ENCODE assay signal across 8 mouse cellular contexts in genomic region chr8:70087836-70088650, GRCm38 (mm10). TPM values are rescaled to one million over a fixed set of nuclear protein-coding genes. Genes with fewer than 3 reads are reported as not detected.
DNase-seq lines count a peak whose midpoint lies in the region; ATAC-seq and TF ChIP-seq lines count a peak whose summit lies in the region.

No protein-coding gene starts in this region.

- 10% methylated on average over 56 of the region's 56 CpGs for WGBS in spleen, adult 2 months
- WGBS in heart, embryonic 14.5 days, result 4% methylated on average over 56 of the region's 56 CpGs
- 5% methylated on average over 54 of the region's 56 CpGs for WGBS in liver, postnatal 0 days (ENCODE audit: insufficient replicate concordance)
- 4% methylated on average over 56 of the region's 56 CpGs for WGBS in neural tube, embryonic 15.5 days

- no peak for TF ChIP-seq POLR2A in spleen, adult 2 months (IDR thresholded peaks at IDR 0.05; ENCODE audit: low read depth, low read length)

- no peaks in the 10 kb centered on the region for H3K9me3 ChIP-seq in heart, embryonic 14.5 days (ENCODE audit: control insufficient read depth, low read length)
- no peaks in the 10 kb centered on the region for H3K9me3 ChIP-seq in liver, postnatal 0 days (ENCODE audit: low read length)
- no peaks in the 10 kb centered on the region for H3K9me3 ChIP-seq in neural tube, embryonic 15.5 days (replicated peaks)

- no peak overlapping the region for H3K27ac ChIP-seq in spleen, adult 2 months (ENCODE audit: insufficient read depth, low read length)
- H3K27ac ChIP-seq in heart, embryonic 14.5 days (replicated peaks in 1 of 2; ENCODE audit: control insufficient read depth in 1 of 2, insufficient read depth in 1 of 2, low read depth in 2 of 2, low read length in 2 of 2), result no peak overlapping the region
- H3K27ac ChIP-seq in liver, postnatal 0 days (ENCODE audit: low read depth), result no peak overlapping the region
- H3K27ac ChIP-seq in neural tube, embryonic 15.5 days (replicated peaks), result no peak overlapping the region

- DNase-seq in spleen, adult 2 months (ENCODE audit: low read depth in 1 of 2, low spot score in 2 of 2), result peak in 1 of 2 experiments; percentile 17
- DNase-seq in spleen, postnatal 36 days (ENCODE audit: low spot score in 2 of 2), result no peak
- DNase-seq in embryo, embryonic 10 days (ENCODE audit: low spot score), result peak; percentile 81
- DNase-seq in kidney, postnatal 25 days, result peak; percentile 46 to 51
- peak; percentile 50 for DNase-seq in liver, postnatal 0 days
- DNase-seq in adipocyte (ENCODE audit: low spot score), result no peak

- 0 out of 2 replicates have a peak, but pooled peaks have one; percentile 24 for ATAC-seq in heart, embryonic 14.5 days (ENCODE audit: insufficient number of reproducible peaks, insufficient read depth, low FRiP score, low read depth)
- ATAC-seq in liver, postnatal 0 days, result no peak
- ATAC-seq in neural tube, embryonic 15.5 days (ENCODE audit: low FRiP score), result peak; percentile 67

- peak overlapping the region; percentile 12; the same call in 1 of the 2 replicates for H3K9ac ChIP-seq in heart, embryonic 14.5 days (ENCODE audit: low read length)
- no peak overlapping the region for H3K9ac ChIP-seq in liver, postnatal 0 days (replicated peaks)
- H3K9ac ChIP-seq in neural tube, embryonic 15.5 days (replicated peaks), result peak overlapping the region; percentile 55

- peaks cover 5% of the 10 kb centered on the region; the same call in 1 of the 2 replicates for H3K4me1 ChIP-seq in spleen, adult 2 months (ENCODE audit: control insufficient read depth, insufficient read depth, insufficient read length)
- peaks cover 3 to 16% of the 10 kb centered on the region in 2 experiments; a peak in 3 of 4 replicates for H3K4me1 ChIP-seq in heart, embryonic 14.5 days (ENCODE audit: control insufficient read depth in 2 of 2, insufficient read depth in 2 of 2, low read length in 2 of 2)
- peaks cover 19% of the 10 kb centered on the region for H3K4me1 ChIP-seq in liver, postnatal 0 days (ENCODE audit: insufficient read depth)
- H3K4me1 ChIP-seq in neural tube, embryonic 15.5 days, result peaks cover 60% of the 10 kb centered on the region

- no peak overlapping the region for H3K4me3 ChIP-seq in spleen, adult 2 months (ENCODE audit: extremely low read depth, insufficient read depth, insufficient read length)
- H3K4me3 ChIP-seq in heart, embryonic 14.5 days (ENCODE audit: control insufficient read depth in 1 of 2, insufficient read depth in 1 of 2, low read depth in 1 of 2, low read length in 2 of 2), result peak overlapping the region; percentile 36 to 37
- no peak overlapping the region for H3K4me3 ChIP-seq in liver, postnatal 0 days (ENCODE audit: low read depth, low read length)
- H3K4me3 ChIP-seq in neural tube, embryonic 15.5 days (replicated peaks), result peak overlapping the region; percentile 46

- peak overlapping the region; percentile 66 for H3K4me2 ChIP-seq in heart, embryonic 14.5 days (ENCODE audit: low read length)
- H3K4me2 ChIP-seq in liver, postnatal 0 days (ENCODE audit: low read depth, low read length), result no peak overlapping the region
- peak overlapping the region; percentile 80 for H3K4me2 ChIP-seq in neural tube, embryonic 15.5 days

- peak; percentile 51; the same call in 1 of the 2 replicates for TF ChIP-seq CTCF in spleen, adult 2 months (IDR thresholded peaks at IDR 0.05; ENCODE audit: extremely low read depth, insufficient read depth, insufficient read length, insufficient replicate concordance)
- peak; percentile 71 for TF ChIP-seq CTCF in liver, postnatal 0 days (IDR thresholded peaks at IDR 0.05; ENCODE audit: low read depth)

- no peak for TF ChIP-seq EP300 in liver, postnatal 0 days (IDR thresholded peaks at IDR 0.05; ENCODE audit: low read depth)

- no peaks in the 10 kb centered on the region for H3K36me3 ChIP-seq in spleen, adult 2 months (ENCODE audit: control insufficient read depth, insufficient read depth, low read length)
- H3K36me3 ChIP-seq in heart, embryonic 14.5 days (ENCODE audit: control insufficient read depth, insufficient read depth, low read length), result no peaks in the 10 kb centered on the region
- no peaks in the 10 kb centered on the region for H3K36me3 ChIP-seq in liver, postnatal 0 days (replicated peaks; ENCODE audit: insufficient read depth, low read length)
- H3K36me3 ChIP-seq in neural tube, embryonic 15.5 days, result no peaks in the 10 kb centered on the region

- peaks cover 12% of the 10 kb centered on the region for H3K27me3 ChIP-seq in spleen, adult 2 months (ENCODE audit: control insufficient read depth, insufficient read depth, low read length)
- H3K27me3 ChIP-seq in heart, embryonic 14.5 days (ENCODE audit: control insufficient read depth, insufficient read depth, low read length), result peaks cover 89% of the 10 kb centered on the region
- H3K27me3 ChIP-seq in liver, postnatal 0 days (ENCODE audit: insufficient read depth, low read length), result peaks cover 75% of the 10 kb centered on the region
- H3K27me3 ChIP-seq in neural tube, embryonic 15.5 days (replicated peaks), result peaks cover 67% of the 10 kb centered on the region

RNA-seq across cellular contexts. Expression of gene Hapln4, which starts 4.8 kb away (rescaled TPM):
- 0.28 and 0.36 TPM in 2 replicates for polyA plus RNA-seq in spleen, adult 2 months (2012; rRNA removed)
- polyA plus RNA-seq in heart, embryonic 14.5 days (2014; fragmentation: Nextera tagmentation; extraction: Ambion mirVana), result 0.19 TPM in 1 of 2 replicates, not detected in the other
- 0.02 TPM in 1 of 2 replicates, not detected in the other for polyA plus RNA-seq in liver, postnatal 0 days (2015; fragmentation: Nextera tagmentation; extraction: Ambion mirVana)
- 1.5 and 1.6 TPM in 2 replicates for polyA plus RNA-seq in neural tube, embryonic 15.5 days (2015; fragmentation: Nextera tagmentation; extraction: Ambion mirVana)

RNA-seq across cellular contexts. Expression of gene Tm6sf2, which starts 15.3 kb away (rescaled TPM):
- polyA plus RNA-seq in spleen, adult 2 months (2012; rRNA removed), result 2.0 and 2.3 TPM in 2 replicates
- polyA plus RNA-seq in heart, embryonic 14.5 days (2014; fragmentation: Nextera tagmentation; extraction: Ambion mirVana), result 0.50 and 2.0 TPM in 2 replicates
- polyA plus RNA-seq in liver, postnatal 0 days (2015; fragmentation: Nextera tagmentation; extraction: Ambion mirVana), result 32.5 and 38.7 TPM in 2 replicates
- 1.4 and 2.0 TPM in 2 replicates for polyA plus RNA-seq in neural tube, embryonic 15.5 days (2015; fragmentation: Nextera tagmentation; extraction: Ambion mirVana)

RNA-seq across cellular contexts. Expression of gene Ncan, which starts 32.6 kb away (rescaled TPM):
- polyA plus RNA-seq in spleen, adult 2 months (2012; rRNA removed), result 0.04 and 0.09 TPM in 2 replicates
- polyA plus RNA-seq in heart, embryonic 14.5 days (2014; fragmentation: Nextera tagmentation; extraction: Ambion mirVana), result 0.26 and 0.34 TPM in 2 replicates
- polyA plus RNA-seq in liver, postnatal 0 days (2015; fragmentation: Nextera tagmentation; extraction: Ambion mirVana), result not detected in 2 replicates
- 160 and 169 TPM in 2 replicates for polyA plus RNA-seq in neural tube, embryonic 15.5 days (2015; fragmentation: Nextera tagmentation; extraction: Ambion mirVana)

RNA-seq across cellular contexts. Expression of gene Nr2c2ap, which starts 43.1 kb away (rescaled TPM):
- 14.0 and 16.4 TPM in 2 replicates for polyA plus RNA-seq in spleen, adult 2 months (2012; rRNA removed)
- polyA plus RNA-seq in heart, embryonic 14.5 days (2014; fragmentation: Nextera tagmentation; extraction: Ambion mirVana), result 23.0 and 26.2 TPM in 2 replicates
- polyA plus RNA-seq in liver, postnatal 0 days (2015; fragmentation: Nextera tagmentation; extraction: Ambion mirVana), result 13.5 and 14.9 TPM in 2 replicates
- polyA plus RNA-seq in neural tube, embryonic 15.5 days (2015; fragmentation: Nextera tagmentation; extraction: Ambion mirVana), result 47.2 and 49.0 TPM in 2 replicates

RNA-seq across cellular contexts. Expression of gene Sugp1, which starts 45.4 kb away (rescaled TPM):
- polyA plus RNA-seq in spleen, adult 2 months (2012; rRNA removed), result 8.9 and 9.4 TPM in 2 replicates
- 22.8 and 24.3 TPM in 2 replicates for polyA plus RNA-seq in heart, embryonic 14.5 days (2014; fragmentation: Nextera tagmentation; extraction: Ambion mirVana)
- 11.7 and 11.8 TPM in 2 replicates for polyA plus RNA-seq in liver, postnatal 0 days (2015; fragmentation: Nextera tagmentation; extraction: Ambion mirVana)
- polyA plus RNA-seq in neural tube, embryonic 15.5 days (2015; fragmentation: Nextera tagmentation; extraction: Ambion mirVana), result 57.2 and 57.5 TPM in 2 replicates

Comparison
In these comparisons a context has a peak if more than half of its experiments do, and no peak if none do; other contexts are left out.
1. DNase-seq: peak in embryo, embryonic 10 days (single experiment), kidney, postnatal 25 days (2 of 2) and liver, postnatal 0 days (single experiment); none in spleen, postnatal 36 days (0 of 2) and adipocyte (single experiment).
2. H3K4me3 ChIP-seq: peak in heart, embryonic 14.5 days (2 of 2) and neural tube, embryonic 15.5 days (single experiment); none in spleen, adult 2 months (single experiment) and liver, postnatal 0 days (single experiment).
3. RNA of gene Tm6sf2, which starts 15.3 kb away (polyA plus RNA-seq): 32.5 to 38.7 TPM in liver, postnatal 0 days; 2.0 to 2.3 TPM in spleen, adult 2 months, 0.50 to 2.0 TPM in heart, embryonic 14.5 days and 1.4 to 2.0 TPM in neural tube, embryonic 15.5 days; every median in the first group is over 10 times any median in the second.
4. RNA of gene Ncan, which starts 32.6 kb away (polyA plus RNA-seq): 160 to 169 TPM in neural tube, embryonic 15.5 days; 0.26 to 0.34 TPM in heart, embryonic 14.5 days, 0.04 to 0.09 TPM in spleen, adult 2 months and not detected in liver, postnatal 0 days; every median in the first group is over 100 times any median in the second.